Mouse (Mus musculus): ENCODE results near the gene Mns1.
"Not testable (repeated sequence)": the region's sequence is repeated elsewhere in the genome, so short reads cannot be mapped to it uniquely, and the experiment has no call there.

Gene Mns1

GRCm38 (mm10) chr9:72425300-72425850, 12.4 kb upstream of the Mns1 start:
- DNase-seq (ENCODE audit: low read depth in 1 of 2, low spot score in 2 of 2), result no peak

- DNase-seq (ENCODE audit: low read depth in 1 of 2, low spot score in 2 of 2), result no peak
Measured at GRCm38 (mm10) chr9:72427861-72428260, 9.9 kb upstream of the Mns1 start.

- no peak for DNase-seq (ENCODE audit: low read depth in 1 of 2, low spot score in 2 of 2)
Measured at GRCm38 (mm10) chr9:72434876-72435275, 2.9 kb upstream of the Mns1 start.

- no peak for DNase-seq (ENCODE audit: low read depth in 1 of 2, low spot score in 2 of 2)
Measured at GRCm38 (mm10) chr9:72438749-72439148, 938 bp downstream of the Mns1 start.

GRCm38 (mm10) chr9:72440358-72440757, 2.5 kb downstream of the Mns1 start:
- no peak for DNase-seq (ENCODE audit: low read depth in 1 of 2, low spot score in 2 of 2)

- no peak for DNase-seq (ENCODE audit: low read depth in 1 of 2, low spot score in 2 of 2)
Measured at GRCm38 (mm10) chr9:72440948-72441926, 3.4 kb downstream of the Mns1 start.

- no peak for DNase-seq (ENCODE audit: low read depth in 1 of 2, low spot score in 2 of 2)
Measured at GRCm38 (mm10) chr9:72441927-72442715, 4.3 kb downstream of the Mns1 start.

- DNase-seq (ENCODE audit: low read depth in 1 of 2, low spot score in 2 of 2), result peak in 1 of 2 experiments; percentile 45
Measured at GRCm38 (mm10) chr9:72448026-72448425, 10.2 kb downstream of the Mns1 start.

- DNase-seq (ENCODE audit: low read depth in 1 of 2, low spot score in 2 of 2), result peak in 1 of 2 experiments; percentile 20
Measured at GRCm38 (mm10) chr9:72449367-72449766, 11.6 kb downstream of the Mns1 start.

- no peak for DNase-seq (ENCODE audit: low read depth in 1 of 2, low spot score in 2 of 2)
Measured at GRCm38 (mm10) chr9:72449841-72450240, 12.0 kb downstream of the Mns1 start.

- DNase-seq (ENCODE audit: low read depth in 1 of 2, low spot score in 2 of 2), result no peak
Measured at GRCm38 (mm10) chr9:72450363-72450762, 12.6 kb downstream of the Mns1 start.

GRCm38 (mm10) chr9:72451111-72451510, 13.3 kb downstream of the Mns1 start:
- no peak for DNase-seq (ENCODE audit: low read depth in 1 of 2, low spot score in 2 of 2)

- not testable (repeated sequence) for DNase-seq (ENCODE audit: low read depth in 1 of 2, low spot score in 2 of 2)
Measured at GRCm38 (mm10) chr9:72454281-72454680, 16.5 kb downstream of the Mns1 start.

- DNase-seq (ENCODE audit: low read depth in 1 of 2, low spot score in 2 of 2), result no peak
Measured at GRCm38 (mm10) chr9:72456374-72456773, 18.6 kb downstream of the Mns1 start.

GRCm38 (mm10) chr9:72458233-72458632, 20.4 kb downstream of the Mns1 start:
- DNase-seq (ENCODE audit: low read depth in 1 of 2, low spot score in 2 of 2), result peak in 1 of 2 experiments; percentile 33

- DNase-seq (ENCODE audit: low read depth in 1 of 2, low spot score in 2 of 2), result no peak
Measured at GRCm38 (mm10) chr9:72459703-72460102, 21.9 kb downstream of the Mns1 start.

- DNase-seq (ENCODE audit: low read depth in 1 of 2, low spot score in 2 of 2), result no peak
Measured at GRCm38 (mm10) chr9:72460767-72461166, 23.0 kb downstream of the Mns1 start.

- DNase-seq (ENCODE audit: low read depth in 1 of 2, low spot score in 2 of 2), result no peak
Measured at GRCm38 (mm10) chr9:72462427-72462826, 24.6 kb downstream of the Mns1 start.

- no peak for DNase-seq (ENCODE audit: low read depth in 1 of 2, low spot score in 2 of 2)
Measured at GRCm38 (mm10) chr9:72464806-72465205, 27.0 kb downstream of the Mns1 start.

- no peak for DNase-seq (ENCODE audit: low read depth in 1 of 2, low spot score in 2 of 2)
Measured at GRCm38 (mm10) chr9:72465754-72466181, 28.0 kb downstream of the Mns1 start.

All from monocyte, adult 2 months (primary cell).